Mouse (Mus musculus) left cerebral cortex, adult 6 months (tissue): ENCODE measurements around the gene Traf6. TPM values are rescaled to one million over a fixed set of nuclear protein-coding genes. Genes with fewer than 3 reads are reported as not detected.

Experiments used
- long read RNA-seq, 2 experiments: library from polyadenylated mRNA; unstranded; transcript quantifications; one replicate each; pipeline ENCODE4 v2.0.0; 2019 to 2020
- polyA plus RNA-seq: library from polyadenylated mRNA; unstranded; fragments of <200 nt; fragmentation: Nextera tagmentation; gene quantifications from 2 replicates; pipeline ENCODE4 v1.2.3, GENCODE M21; 2021

Traf6 gene
- polyA plus RNA-seq, result 5.2 and 6.3 TPM in 2 replicates
- long read RNA-seq, experiment 1, full-length matches to known transcripts, result 12 of 22 reads
- long read RNA-seq, experiment 1, partial matches to known transcripts, result 4 of 22 reads
- long read RNA-seq, experiment 1, other reads (novel, unspliced or antisense), result 6 of 22 reads
- long read RNA-seq, experiment 2, partial matches to known transcripts, result 0 of 3 reads
- long read RNA-seq, experiment 2, other reads (novel, unspliced or antisense), result 3 of 3 reads

GRCm38 (mm10) chr2:101678236-101679021, at the start of gene Traf6:
Traf6 (plus strand) TSS chr2:101678429.

GRCm38 (mm10) chr2:101649114-101649671, 29.0 kb upstream of the Traf6 start, which contains the start of the genes Rag1 and B230118H07Rik:
Rag1 (minus strand) TSS chr2:101649501.
B230118H07Rik (minus strand) TSS chr2:101649532.

Other genes starting within 250 kb of the Traf6 start
- not detected in 2 replicates for gene Rag2, start 53.7 kb upstream of the Traf6 start, polyA plus RNA-seq
- gene Rag1, start 28.9 kb upstream of the Traf6 start, polyA plus RNA-seq, result 0.03 TPM in 1 of 2 replicates, not detected in the other
- 92.1 and 107 TPM in 2 replicates for gene B230118H07Rik, start 28.9 kb upstream of the Traf6 start, polyA plus RNA-seq
- 7.1 and 8.7 TPM in 2 replicates for gene Prr5l, start 204.6 kb downstream of the Traf6 start, polyA plus RNA-seq
- gene Commd9, start 207.8 kb downstream of the Traf6 start, polyA plus RNA-seq, result 66.7 and 83.5 TPM in 2 replicates